Mouse (Mus musculus) MEL-GATA-1-ER (cell line): Measurements from ENCODE around the gene Lancl3.

Source experiments
- DNase-seq: peaks from one replicate; pipeline ENCODE4 v3.0.0-alpha.2; 2012; ENCODE audit warnings: low read depth; ENCODE audit errors: extremely low read depth

Gene Lancl3

DNA sequence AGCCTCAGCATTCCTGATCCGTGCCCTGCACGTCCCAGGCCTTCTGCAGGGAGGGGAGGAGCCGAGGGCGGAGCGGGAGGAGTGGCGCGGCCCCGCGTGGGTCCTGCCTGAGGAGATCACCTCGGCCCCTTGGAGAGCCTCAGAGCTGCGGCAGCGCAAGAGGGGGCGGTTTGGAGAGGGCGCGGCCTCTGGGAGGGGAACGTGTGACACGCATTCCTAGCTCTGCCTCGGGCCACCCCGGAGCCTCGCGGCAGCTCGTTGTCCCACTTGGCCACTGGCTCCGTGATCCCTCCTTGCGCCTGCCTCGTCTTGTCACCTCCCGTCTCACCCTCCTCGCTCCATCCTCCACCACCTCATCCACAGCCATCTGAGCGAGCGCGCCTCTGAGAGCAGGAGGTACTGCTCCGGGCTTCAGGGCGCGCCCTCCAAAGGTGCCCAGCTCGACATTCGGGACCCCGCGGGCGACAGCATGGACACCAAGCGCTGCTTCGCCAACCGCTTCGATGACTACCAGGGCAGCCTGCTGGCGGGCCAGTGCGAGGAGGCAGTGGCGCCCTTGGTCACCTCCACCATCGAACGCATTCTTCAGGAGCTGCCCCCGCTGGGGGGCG, at the start of gene Lancl3:
Gene Lancl3 (plus strand): TSS at position 142 of the 611 bp plus-strand sequence.
- DNase-seq = no peak

DNA sequence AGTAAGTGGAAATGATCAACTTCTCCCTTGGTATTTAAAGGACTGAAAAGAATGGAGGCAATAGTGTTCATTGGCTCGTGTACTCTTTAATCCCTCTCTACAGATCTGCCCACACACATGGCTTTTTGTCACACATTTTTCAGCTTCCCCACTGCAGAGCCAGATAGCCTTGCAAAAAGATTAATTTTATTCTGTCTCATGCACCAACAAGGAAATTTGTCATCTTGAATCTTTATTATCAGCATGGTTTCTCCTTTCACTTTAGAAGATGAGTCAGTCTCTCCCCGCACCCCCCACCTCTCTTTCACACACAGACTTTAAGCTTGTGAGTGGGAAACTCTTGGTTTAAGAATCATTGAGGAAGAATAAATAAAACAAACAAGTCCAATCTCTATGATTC, 20.7 kb upstream of the Lancl3 start:
- DNase-seq = no peak

DNA sequence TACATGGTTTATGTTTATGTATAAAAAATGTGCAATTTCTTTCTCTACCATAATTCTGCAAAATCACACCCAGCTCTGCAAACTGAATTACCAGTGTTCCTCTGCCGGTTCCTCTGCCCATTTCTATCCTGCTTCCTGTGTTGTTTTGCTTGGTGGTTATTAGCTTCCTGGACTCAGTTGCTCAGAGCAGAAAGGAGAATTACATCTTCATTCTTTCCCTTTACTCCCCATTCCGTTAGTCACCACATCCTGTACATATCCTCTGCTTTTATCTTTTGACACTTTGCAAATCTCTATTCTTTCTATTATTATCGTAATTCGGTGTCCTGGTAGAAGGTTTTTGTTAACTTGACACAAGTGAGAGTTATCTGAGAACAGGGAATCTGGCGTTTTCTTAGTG, 18.1 kb upstream of the Lancl3 start:
- no peak for DNase-seq

DNA sequence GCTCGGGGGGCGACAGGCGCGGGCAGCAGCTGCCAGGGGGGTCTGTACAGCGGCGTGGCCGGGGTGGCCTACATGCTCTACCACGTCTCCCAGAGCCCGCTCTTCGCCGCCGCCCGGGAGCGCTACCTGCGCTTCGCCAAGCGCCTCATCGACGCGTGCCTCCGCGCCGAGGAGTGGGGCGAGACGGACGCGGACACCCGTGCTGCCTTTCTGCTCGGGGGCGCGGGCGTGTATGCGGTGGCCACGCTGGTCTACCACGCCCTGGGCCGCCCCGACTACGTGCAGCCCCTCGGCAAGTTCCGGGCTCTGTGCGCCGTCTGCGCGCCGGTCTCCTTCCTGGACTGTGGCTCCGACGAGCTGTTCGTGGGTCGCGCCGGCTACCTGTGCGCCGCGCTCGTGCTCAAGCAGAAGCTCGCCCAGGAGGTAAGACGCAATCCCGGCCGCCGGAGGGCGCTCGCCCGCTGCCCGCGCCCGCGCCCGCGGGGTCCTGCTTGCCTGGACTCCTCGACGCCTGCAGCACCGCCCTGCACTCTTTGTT, 747 bp downstream of the Lancl3 start:
- DNase-seq = no peak

DNA sequence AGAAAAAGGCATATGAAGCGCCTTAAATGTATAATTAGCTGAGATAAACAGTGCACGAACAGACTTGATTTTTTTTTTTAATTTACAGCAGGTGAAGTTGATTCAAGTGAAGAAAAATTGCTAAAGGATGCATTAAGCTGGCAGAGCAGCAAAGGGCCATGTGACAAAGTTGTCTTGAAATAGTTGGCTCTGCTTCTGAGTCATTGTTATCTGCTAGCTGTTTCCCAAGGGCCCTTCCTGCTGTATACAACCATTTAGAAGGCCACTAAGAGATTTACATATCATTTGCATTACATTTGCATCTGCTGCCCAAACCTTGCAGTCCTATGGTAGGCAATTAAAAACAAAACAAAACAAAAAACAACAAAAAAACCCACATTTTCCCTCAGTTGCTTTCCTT, 2.3 kb downstream of the Lancl3 start:
- DNase-seq = no peak

DNA sequence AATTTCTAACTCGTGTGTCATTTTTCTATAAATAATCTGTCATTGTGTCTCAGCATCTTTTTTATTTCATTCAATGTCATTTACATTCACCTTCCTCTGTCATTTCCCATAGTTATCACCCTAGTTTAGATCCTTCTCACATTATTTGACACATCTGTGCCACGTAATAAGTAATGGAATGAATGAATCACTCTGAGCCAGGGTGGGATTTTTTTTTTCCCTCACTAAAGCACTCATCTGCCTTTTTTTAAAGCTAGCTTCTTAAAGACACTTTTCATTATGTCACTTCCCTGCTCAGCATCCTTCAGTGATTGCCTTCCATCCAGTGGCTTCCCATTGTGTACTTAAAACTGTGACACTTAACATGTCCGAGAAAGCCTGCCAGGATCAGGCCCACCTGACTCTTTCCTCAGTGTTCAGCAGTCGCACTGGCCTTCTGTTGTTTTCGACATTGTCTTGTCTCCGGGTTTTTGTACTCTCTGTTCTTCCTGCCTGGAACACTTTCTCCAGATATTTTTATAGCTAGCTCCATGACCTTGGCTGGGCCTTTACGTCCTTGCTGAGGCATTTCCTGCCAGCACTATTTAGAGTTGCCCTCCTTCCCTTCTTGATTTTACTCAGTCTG, 3.2 kb downstream of the Lancl3 start:
- DNase-seq = no peak

DNA sequence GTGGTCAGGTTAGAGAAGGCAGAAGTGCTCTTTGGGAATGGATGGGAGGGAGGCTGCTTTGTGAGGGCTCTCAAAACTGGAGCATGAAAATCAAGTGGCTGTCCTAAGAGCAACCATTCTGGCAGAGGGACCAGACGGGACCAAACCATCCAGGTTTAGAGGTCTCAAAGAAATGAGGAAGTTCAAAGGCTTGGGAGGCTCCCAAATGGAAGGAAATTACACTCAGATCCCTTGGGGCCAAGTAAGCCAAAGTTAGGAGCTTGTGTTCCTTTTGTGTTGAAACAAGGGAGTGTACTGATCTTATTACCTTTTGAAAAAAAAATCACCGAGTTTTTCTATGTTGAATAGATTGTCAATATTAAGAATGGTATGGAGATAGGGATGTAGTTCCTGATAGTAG, 5.4 kb downstream of the Lancl3 start:
- no peak for DNase-seq

DNA sequence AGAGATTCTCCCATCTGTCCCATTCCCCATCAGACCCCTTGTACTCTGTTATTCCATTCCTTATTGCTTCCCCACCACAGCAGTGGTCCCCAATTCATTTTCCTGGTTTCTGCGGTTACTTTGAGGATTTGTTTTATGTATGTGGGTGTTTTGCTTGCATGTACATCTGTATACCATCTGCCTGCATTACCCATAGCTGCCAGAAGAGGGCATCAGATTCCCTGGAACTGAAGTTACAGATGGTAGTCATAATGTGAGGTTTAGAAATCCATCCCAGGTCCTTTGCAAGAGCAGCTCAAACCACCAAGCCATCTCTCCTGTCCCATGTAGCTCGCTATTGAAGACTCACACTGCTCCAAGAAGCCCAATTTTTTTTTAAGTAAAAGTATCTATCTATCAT, 16.5 kb downstream of the Lancl3 start:
- DNase-seq = peak; percentile 44

DNA sequence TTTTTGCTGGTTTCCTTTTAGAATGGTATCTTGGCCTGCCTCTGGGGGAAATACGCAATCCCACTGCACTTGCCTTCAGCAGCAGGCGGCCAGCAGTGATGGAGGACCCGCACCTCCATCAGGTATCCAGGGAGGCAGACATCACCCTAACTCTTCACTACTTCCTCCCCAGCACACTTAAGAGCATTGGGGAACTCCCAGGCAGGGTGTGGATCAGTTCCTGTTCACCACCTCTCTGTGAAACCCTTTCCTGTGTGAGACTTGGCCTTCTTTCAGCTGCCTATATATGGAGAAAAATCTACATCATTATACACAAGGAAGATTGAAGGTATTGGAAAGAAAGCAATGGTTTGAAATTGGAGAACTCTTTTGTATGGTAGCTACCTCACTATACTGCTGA, 19.9 kb downstream of the Lancl3 start:
- DNase-seq = peak; percentile 32

DNA sequence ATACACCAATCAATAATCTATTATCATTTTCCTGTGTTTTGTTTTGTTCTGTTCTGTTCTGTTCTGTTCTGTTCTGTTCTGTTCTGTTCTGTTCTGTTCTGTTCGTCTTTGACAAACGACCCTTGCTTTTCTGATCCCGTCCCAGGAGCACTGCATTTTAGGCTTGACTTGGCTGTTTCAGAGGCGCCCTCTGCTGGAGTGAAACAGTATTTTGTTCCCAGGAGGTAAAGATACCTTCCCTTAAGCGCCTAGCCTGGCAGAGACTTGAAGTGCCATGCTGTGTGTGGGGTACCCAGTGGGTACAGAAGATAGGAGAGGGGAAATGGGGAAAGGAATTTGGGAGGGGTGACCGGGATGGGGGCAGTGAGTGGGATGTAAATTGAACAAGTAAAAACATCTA, 21.5 kb downstream of the Lancl3 start:
- peak; percentile 61 for DNase-seq

DNA sequence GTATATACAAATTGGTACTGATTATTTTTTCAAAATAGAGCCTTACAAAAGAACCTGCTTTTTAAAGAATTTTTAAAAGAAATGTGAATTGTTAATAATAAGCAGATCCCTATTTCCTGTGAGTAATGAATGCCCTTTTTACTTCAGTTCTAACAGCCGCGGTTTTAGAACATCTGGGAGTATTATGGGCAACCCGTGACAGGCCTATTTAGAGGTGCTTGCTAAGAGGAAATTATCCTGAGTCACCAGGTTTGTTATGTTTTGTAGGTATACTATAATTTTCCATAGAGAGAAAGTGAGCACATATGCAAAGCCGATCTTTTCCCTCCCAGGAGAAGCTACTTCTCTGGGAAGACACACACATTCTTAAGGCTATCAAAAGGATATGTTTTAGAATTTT, 22.0 kb downstream of the Lancl3 start:
- DNase-seq = no peak

DNA sequence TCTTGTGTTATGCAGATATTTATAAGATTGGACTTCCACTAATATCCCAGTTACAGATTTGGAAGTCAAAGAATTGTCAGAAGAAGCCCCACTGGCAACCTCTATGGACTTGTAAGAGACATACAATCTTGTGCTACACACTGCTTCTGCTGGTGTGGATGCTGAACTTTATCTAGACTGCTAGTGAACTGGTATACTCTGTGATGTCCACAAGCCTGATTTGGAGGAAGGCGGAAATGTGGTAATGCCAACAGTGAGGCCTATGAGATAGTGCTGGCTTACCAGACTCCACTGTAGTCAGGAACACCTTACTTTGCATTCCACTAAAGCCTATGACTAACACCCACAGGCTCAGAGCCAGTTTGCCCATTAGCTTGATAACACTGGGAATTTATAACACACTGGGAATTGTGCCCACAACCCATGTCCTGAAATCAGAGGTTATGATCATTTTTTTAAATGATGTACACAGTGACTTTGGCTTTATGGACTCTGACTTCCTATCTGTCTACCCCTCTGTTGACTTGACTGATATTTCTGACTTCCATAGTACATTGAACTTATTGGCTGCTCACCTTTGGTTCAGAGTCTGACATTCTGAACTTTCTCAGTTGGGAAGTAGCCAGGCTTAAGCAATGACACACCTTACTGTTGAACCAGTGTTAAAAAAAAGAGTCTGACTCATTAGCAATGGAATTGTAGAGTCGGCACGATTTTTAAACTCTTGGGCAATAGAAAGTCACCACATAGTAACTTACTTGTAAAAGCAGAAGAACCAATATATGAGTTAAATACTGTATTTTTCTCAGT, 22.9 kb downstream of the Lancl3 start:
- no peak for DNase-seq

DNA sequence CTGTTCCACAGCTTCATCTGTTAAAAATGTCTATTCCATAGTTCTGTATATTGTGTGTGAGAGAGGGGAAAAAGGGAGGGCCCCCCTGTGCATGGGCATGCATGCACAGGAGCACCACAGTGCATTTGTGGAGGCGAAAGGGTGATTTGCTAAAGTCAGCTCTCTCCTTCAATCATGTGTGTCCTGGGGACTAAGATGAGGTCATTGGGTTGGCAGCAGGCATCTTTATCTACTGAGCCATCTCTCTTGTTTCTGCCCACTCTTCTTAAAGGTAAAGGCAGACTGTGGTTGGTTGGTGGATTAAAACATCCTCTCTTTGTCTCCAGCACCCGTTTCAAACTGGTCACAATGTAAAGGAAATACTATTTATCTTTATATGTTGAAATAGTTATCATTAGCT, 27.4 kb downstream of the Lancl3 start:
- no peak for DNase-seq

DNA sequence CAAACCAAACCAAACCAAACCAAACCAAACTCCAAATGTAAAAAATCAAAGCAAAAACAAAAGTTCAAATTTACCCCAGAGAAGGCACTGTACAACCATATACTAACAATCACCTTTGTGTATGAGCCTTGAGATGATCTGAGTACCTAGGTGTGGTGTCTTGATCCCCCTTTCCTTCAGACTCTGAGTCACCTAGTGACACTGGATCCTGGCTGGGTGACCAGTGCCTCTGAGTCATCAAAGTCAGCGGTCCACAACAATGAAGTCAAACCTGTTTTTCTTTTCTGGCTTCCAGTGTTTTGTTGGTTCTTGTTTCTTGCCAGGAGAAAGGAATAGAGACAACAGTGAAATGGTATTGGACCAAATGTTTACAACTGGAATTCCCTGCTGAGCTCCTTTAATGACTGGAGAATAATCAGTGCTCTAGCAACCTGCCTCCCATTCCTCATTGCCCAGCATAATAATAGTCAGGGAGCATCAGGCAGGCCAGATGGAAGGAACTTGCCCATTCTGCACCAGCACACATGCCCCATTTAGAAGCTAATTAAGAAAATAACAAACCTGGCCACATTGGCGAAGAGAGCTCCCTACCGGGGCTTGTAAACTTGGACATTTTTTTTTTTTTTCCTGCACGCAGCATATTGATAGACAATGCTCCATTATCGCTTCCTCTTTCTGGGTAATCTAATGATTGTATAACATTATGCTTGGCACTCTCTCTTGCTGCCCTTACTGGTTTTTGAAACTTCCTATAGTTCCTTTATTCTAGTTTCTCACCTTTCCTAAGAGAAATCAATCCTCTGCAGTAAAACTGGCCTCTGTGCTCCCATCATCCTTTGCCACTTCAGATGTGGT, 41.3 kb downstream of the Lancl3 start:
- DNase-seq = no peak

DNA sequence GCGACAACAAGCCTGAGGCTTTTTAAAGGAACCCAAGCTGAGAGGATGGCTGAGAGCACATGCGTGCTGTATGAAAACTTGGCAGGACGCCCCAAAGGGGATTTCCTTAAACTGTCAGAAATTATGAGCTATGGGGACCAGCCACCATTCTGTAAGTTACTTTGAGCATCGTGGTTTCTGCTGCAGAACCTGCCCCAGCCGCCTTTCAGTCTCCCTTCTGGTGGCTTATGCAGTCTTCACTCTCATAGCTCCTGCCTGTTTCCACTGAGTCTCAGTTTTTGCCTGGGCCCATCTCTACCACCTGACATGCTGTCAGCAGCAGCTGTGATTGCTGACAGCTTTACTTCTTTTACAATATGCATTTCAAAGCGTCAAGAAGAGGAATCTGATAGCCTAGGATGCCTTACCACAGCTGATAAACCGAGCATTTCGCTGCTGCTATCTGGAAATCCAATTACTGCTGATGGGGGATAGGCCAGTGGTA, 43.7 kb downstream of the Lancl3 start:
- DNase-seq = peak; percentile 47

DNA sequence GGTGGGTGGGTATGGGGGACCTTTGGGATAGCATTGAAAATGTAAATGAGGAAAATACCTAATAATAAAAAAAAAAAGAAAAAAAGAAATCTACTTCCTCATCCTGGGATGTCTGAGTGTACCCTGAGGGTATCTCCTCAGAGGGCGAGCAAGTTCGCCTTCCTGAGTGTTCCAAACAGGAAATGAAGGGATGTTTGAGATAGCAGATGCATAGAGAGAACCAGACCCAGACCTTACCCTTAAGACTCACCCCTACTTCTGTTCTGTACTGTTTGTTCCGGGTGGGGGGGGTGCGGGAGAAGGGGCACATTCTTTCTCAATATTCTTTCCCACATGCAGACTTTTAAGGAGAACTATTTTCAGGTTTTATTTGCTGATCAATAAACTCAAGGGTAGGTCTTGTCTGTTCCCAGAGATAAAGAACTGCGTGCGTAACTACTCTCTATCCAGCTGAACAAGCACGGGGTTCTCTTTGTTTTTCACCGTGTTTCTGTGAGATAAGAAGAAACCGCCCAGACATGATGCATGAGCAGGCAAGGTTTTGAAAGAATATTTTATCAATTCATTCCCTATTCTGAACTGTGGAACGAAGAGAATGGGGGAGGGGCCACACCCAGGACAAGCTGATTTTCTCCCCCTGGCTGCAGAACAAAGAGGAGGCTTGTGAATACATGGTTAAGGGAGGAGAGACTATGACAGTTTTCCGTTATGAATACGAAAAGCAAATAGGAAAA, 45.1 kb downstream of the Lancl3 start:
- peak; percentile 97 for DNase-seq

DNA sequence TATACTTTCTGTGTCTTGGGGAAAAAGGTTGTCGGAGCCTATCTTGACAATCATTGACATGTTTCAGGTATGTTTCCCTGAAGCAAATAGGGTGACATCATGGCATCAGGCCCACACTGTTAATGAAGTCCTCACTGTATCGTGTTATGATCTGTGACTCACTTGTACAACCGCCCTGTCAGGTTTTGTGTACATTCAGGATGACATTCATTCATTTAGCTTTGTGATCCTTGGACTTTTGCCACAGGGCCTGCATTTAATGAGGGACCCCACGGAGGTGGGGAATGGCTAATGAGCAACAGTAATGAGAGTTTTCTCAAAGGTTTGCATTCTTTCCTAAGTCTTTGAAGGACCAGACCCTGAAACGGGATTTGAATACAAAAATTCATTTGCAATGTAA, 49.2 kb downstream of the Lancl3 start:
- DNase-seq = no peak

DNA sequence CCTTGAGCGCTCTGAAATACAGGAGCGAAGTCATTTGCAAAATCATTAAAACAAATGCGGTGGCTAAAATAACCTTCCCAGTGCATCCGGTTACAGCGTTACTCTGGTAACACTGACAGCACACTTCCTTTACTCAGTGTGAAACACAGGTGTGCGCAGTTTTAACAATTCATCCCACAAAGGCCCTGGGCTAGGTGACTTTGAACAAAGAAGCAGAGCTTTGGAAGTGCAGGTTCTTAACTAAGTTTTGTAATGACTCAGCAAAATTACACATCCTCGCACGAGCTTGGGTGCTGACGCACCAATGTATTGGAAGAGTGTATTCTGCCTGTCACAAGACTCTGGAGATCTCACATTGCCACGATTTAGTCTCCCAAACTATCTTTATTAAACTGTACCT, 54.3 kb downstream of the Lancl3 start:
- no peak for DNase-seq

DNA sequence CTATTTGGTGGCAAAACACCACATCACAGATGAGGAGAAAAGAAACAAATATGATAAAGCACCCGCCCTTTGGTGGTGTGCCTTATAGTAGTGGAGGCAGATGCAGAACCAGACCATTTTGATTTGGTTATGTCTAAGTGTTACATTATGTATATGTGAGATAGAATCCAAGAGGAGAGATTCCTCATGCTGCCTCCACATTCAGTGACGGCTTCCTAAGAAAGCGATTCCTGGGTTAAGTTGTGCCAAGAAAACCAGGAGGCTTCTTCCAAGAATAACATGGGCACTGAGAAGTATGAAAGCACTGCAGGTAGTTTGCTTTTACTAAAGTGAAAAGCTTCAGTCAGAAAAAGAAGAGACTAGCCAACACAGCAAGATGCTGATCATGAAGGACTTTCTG, 55.2 kb downstream of the Lancl3 start:
- DNase-seq = no peak

DNA sequence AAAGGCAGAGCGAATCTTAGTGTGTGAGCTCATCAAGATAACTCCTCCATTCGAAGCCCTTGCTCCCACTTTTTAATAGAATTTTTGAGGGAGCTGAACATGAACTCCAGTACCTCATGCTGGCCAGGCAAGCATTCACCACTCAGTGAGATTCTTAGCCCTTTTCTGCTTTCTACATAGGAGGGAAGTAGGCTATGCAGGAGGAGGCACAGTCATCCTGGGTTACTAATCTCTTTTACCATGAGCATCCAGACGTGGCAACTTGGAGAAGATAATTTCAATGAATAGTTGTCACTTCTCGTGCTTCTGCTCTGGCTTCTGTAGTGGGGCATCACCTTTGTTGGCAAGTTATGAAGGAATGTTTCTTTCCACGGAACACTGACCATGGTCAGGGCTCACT, 57.1 kb downstream of the Lancl3 start, which contains the start of gene Gm14862:
Gene Gm14862 (minus strand): TSS at position 134 of the 400 bp plus-strand sequence.
- peak; percentile 60 for DNase-seq

DNA sequence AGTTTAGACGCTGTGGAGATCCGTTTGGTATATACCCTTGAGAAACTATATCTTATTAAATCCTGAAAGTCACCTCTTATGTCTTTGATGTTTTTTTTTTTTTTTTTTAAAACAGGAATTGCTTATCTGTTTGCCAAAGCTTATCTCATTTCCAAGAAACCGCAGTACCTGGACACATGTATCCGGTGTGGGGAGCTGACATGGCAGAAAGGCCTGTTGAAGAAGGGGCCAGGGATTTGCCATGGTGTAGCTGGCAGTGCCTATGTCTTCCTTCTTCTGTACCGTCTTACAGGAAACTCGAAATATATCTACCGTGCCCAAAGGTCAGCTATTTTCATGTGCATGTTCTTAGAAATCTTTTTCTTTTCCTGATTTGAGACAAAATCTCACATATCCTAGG, 58.1 kb downstream of the Lancl3 start:
- no peak for DNase-seq
